Mouse (Mus musculus) kidney, embryonic 15.5 days (tissue): ENCODE measurements around the gene Prrc2b. TPM values are rescaled to one million over a fixed set of nuclear protein-coding genes. Genes with fewer than 3 reads are reported as not detected.

Experiments
- ATAC-seq: fragments of 200-750 bp; cut with Nextera tagmentation; replicated peaks from 2 replicates; pipeline ENCODE4 v1.8.0; 2017; ENCODE audit warnings: moderate TSS enrichment; ENCODE audit not compliant: low FRiP score
- H3K27ac ChIP-seq: fragments of 300-500 bp; sonication (generic); 2 replicates; pipeline ENCODE4 v1.5.1; 2015; ENCODE audit warnings: mild to moderate bottlenecking, inconsistent platforms
- H3K27me3 ChIP-seq: fragments of 300-500 bp; sonication (generic); 2 replicates; pipeline ENCODE4 v1.6.1; 2015; ENCODE audit warnings: inconsistent platforms
- H3K36me3 ChIP-seq: fragments of 300-500 bp; sonication (generic); 2 replicates; pipeline ENCODE4 v1.6.1; 2015; ENCODE audit warnings: inconsistent platforms
- H3K4me1 ChIP-seq: fragments of 300-500 bp; sonication (generic); 2 replicates; pipeline ENCODE4 v1.6.1; 2015; ENCODE audit warnings: inconsistent platforms
- H3K4me2 ChIP-seq: fragments of 300-500 bp; sonication (generic); 2 replicates; pipeline ENCODE4 v1.6.1; 2015; ENCODE audit warnings: moderate library complexity, mild to moderate bottlenecking, inconsistent platforms
- H3K4me3 ChIP-seq: fragments of 300-500 bp; sonication (generic); replicated peaks from 2 replicates; pipeline ENCODE4 v1.5.1; 2015; ENCODE audit warnings: mild to moderate bottlenecking, inconsistent platforms
- H3K9ac ChIP-seq: fragments of 300-500 bp; sonication (generic); 2 replicates; pipeline ENCODE4 v1.6.1; 2015; ENCODE audit warnings: mild to moderate bottlenecking, inconsistent platforms
- H3K9me3 ChIP-seq: fragments of 300-500 bp; sonication (generic); replicated peaks from 2 replicates; pipeline ENCODE4 v1.6.1; 2016; ENCODE audit warnings: inconsistent platforms
- WGBS: fragments of 180-500 bp; shearing (Covaris S2); methylation state at CpG from one replicate; pipeline ENCODE4 v1.1.7; 2015; ENCODE audit warnings: mixed read lengths; 5-methylcytosine and 5-hydroxymethylcytosine counted together
- polyA plus RNA-seq: library from polyadenylated mRNA; unstranded; fragments of >200 nt; fragmentation: Nextera tagmentation; extraction: Ambion mirVana; gene quantifications from 2 replicates; pipeline ENCODE4 v1.2.1, GENCODE M21; 2015

The Prrc2b gene
- polyA plus RNA-seq, 1 experiment from 2014 or later = 49.2 TPM

DNA sequence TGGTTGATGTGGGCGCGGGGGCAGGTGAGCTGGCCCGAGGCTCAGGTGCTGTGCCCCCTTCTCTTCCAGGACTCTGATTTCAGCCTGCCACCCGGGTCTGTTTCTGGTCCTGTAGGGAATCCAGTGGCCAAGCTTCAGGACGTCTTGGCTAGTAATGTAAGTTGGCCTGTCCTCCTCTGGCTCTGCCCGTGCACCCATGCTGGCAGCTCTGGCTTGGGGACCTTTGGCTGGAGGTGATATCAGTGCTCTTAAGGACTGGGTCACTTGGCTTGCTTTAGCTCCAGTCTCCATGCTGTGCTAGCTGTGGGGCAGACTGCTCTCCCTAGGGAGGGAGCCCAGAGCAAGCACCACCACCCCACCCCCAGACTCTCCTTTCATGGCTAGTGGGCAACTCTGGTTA lies 69.1 kb downstream of the Prrc2b start:
- no peak for ATAC-seq
- Histone ChIP-seq H3K4me1 (no peaks in the 10 kb centered on the region), H3K27me3 (no peaks in the 10 kb centered on the region), H3K4me2 (no peak overlapping the region), H3K27ac (no peak overlapping the region), H3K9me3 (no peaks in the 10 kb centered on the region), H3K4me3 (no peak overlapping the region), H3K36me3 (peaks cover 100% of the 10 kb centered on the region), H3K9ac (no peak overlapping the region)
- WGBS = 95% methylated on average over 6 of the region's 6 CpGs

- 92% methylated on average over 10 of the region's 10 CpGs for WGBS
- H3K27ac ChIP-seq = no peak overlapping the region
- no peak overlapping the region for H3K4me3 ChIP-seq
- no peak overlapping the region for H3K4me2 ChIP-seq
- H3K9ac ChIP-seq = no peak overlapping the region
- no peaks in the 10 kb centered on the region for H3K27me3 ChIP-seq
- no peaks in the 10 kb centered on the region for H3K4me1 ChIP-seq
- peaks cover 100% of the 10 kb centered on the region for H3K36me3 ChIP-seq
- no peaks in the 10 kb centered on the region for H3K9me3 ChIP-seq
- ATAC-seq = no peak
These were observed 70.1 kb downstream of the Prrc2b start for GRCm38 (mm10) chr2:32220969-32221368.

- H3K4me1 ChIP-seq = no peaks in the 10 kb centered on the region
- 86% methylated on average over 7 of the region's 7 CpGs for WGBS
- H3K4me2 ChIP-seq = no peak overlapping the region
- H3K9ac ChIP-seq = no peak overlapping the region
- H3K4me3 ChIP-seq = no peak overlapping the region
- ATAC-seq = no peak
- H3K9me3 ChIP-seq = no peaks in the 10 kb centered on the region
- H3K27ac ChIP-seq = no peak overlapping the region
- no peaks in the 10 kb centered on the region for H3K27me3 ChIP-seq
- H3K36me3 ChIP-seq = peaks cover 100% of the 10 kb centered on the region
These were observed 70.7 kb downstream of the Prrc2b start for GRCm38 (mm10) chr2:32221577-32221976.

GRCm38 (mm10) chr2:32222057-32222456 lies 71.2 kb downstream of the Prrc2b start:
- ATAC-seq = no peak
- no peak overlapping the region for H3K27ac ChIP-seq
- WGBS = 93% methylated on average over 10 of the region's 10 CpGs
- H3K27me3 ChIP-seq = no peaks in the 10 kb centered on the region
- H3K9me3 ChIP-seq = no peaks in the 10 kb centered on the region
- no peak overlapping the region for H3K9ac ChIP-seq
- peaks cover 100% of the 10 kb centered on the region for H3K36me3 ChIP-seq
- no peaks in the 10 kb centered on the region for H3K4me1 ChIP-seq
- no peak overlapping the region for H3K4me2 ChIP-seq
- H3K4me3 ChIP-seq = no peak overlapping the region

GRCm38 (mm10) chr2:32235433-32235832 lies 84.6 kb downstream of the Prrc2b start:
- Histone ChIP-seq H3K4me1 (peaks cover 29% of the 10 kb centered on the region), H3K27ac (peak overlapping the region; percentile 95), H3K4me3 (peak overlapping the region; percentile 76), H3K9ac (peak overlapping the region; percentile 81), H3K4me2 (peak overlapping the region; percentile 85), H3K36me3 (peaks cover 56% of the 10 kb centered on the region), H3K27me3 (no peaks in the 10 kb centered on the region), H3K9me3 (no peaks in the 10 kb centered on the region)
- no peak for ATAC-seq
- WGBS = 32% methylated on average over 7 of the region's 7 CpGs

DNA sequence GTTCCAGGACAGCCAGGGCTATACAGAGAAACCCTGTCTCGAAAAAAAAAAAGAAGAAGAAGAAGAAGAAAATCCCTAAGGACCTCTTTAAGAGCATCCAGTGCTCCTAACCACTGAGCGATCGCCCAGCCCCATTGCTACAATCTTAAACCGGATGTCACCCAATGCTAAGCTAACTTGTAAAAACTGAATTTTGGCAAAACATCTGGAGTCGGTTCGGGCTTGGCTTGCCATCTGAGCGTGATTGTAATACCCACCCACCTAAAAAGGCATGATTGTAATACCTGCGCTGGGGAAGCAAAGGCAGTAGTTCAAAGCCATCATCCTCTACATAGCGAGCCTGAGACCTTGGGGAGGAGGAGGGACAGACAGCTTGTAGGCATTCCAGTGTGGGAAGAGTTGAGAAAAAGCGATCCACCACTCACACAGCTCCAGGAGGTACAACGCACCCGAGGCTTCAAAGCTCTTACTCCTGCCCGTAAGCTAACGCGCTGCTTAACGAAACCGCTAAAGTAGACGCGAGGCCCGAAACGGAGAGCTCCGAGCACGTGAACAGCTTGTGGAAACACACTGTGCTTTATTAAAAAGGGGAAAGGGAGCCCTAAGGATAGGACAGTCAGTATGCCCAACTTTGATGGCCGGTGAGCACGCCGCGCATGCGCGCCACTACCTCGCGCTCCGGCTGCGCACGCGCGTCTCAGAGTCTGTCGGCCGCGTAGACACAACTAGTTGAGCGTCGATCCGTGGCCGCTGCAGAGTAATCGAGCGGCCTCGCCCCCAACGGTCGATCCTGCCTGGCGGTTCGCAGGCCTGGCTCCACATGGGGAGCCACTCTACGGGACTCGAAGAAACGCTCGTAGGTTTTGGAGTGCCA lies 85.2 kb downstream of the Prrc2b start, which contains the start of gene Pomt1:
Pomt1 (plus strand) TSS at position 705 of the 874 bp plus-strand sequence.
- no peaks in the 10 kb centered on the region for H3K27me3 ChIP-seq
- peaks cover 29% of the 10 kb centered on the region for H3K4me1 ChIP-seq
- under 1% methylated on average over 54 of the region's 54 CpGs for WGBS
- H3K27ac ChIP-seq = peak within 1 kb of the TSS; percentile 95
- peak within 1 kb of the TSS; percentile 81 for H3K9ac ChIP-seq
- peak within 1 kb of the TSS; percentile 76 for H3K4me3 ChIP-seq
- peaks cover 53% of the 10 kb centered on the region for H3K36me3 ChIP-seq
- H3K4me2 ChIP-seq = peak within 1 kb of the TSS; percentile 85
- no peaks in the 10 kb centered on the region for H3K9me3 ChIP-seq
- peak; percentile 89 for ATAC-seq

DNA sequence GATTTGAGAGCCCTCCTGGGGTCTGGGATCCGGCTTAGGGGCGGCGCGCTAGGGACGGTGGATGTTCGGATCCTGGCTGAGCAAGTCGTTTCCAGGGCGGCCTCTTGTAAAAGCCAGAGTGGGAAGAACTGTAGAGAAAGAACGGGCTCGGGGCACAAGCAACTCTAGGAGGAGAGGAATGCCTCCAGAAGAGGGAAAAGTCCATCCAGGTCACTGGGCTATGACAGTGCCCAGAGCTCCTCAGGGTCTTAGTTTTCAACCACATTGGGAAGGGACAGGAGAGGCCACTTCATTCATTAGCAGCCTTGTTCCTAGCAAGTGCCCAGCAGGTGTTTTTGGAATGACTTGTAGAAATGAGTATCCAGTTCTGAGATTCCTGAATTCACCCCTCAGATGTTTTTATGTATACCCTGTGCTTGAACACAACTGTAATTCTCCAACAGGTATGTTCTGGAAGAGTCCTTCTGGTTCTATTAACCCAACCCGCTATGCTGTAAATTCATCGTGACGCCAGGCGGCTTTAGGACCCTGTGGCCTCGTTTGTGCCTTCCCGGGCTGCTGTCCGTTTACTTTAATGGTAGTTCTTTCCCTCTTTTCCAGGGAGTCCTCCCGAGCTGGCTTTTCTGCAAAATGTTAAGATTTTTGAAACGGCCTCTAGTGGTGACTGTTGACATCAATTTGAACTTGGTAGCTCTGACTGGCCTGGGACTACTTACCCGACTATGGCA lies 86.0 kb downstream of the Prrc2b start:
- Histone ChIP-seq H3K4me3 (peak overlapping the region; percentile 76), H3K4me2 (peak overlapping the region; percentile 85), H3K4me1 (peaks cover 29% of the 10 kb centered on the region), H3K27me3 (no peaks in the 10 kb centered on the region), H3K36me3 (peaks cover 51% of the 10 kb centered on the region), H3K9me3 (no peaks in the 10 kb centered on the region), H3K9ac (peak overlapping the region; percentile 81), H3K27ac (peak overlapping the region; percentile 95)
- under 1% methylated on average over 20 of the region's 20 CpGs for WGBS
- ATAC-seq = peak; percentile 50

GRCm38 (mm10) chr2:32237571-32237970 lies 86.7 kb downstream of the Prrc2b start:
- WGBS = 33% methylated on average over 4 of the region's 4 CpGs
- H3K4me3 ChIP-seq = peak overlapping the region; percentile 76
- peak overlapping the region; percentile 81 for H3K9ac ChIP-seq
- peak overlapping the region; percentile 95 for H3K27ac ChIP-seq
- H3K4me1 ChIP-seq = peaks cover 29% of the 10 kb centered on the region
- no peak for ATAC-seq
- no peaks in the 10 kb centered on the region for H3K27me3 ChIP-seq
- peaks cover 47% of the 10 kb centered on the region for H3K36me3 ChIP-seq
- peak overlapping the region; percentile 85 for H3K4me2 ChIP-seq
- H3K9me3 ChIP-seq = no peaks in the 10 kb centered on the region

GRCm38 (mm10) chr2:32238708-32239435 lies 88.0 kb downstream of the Prrc2b start:
- Histone ChIP-seq H3K27me3 (no peaks in the 10 kb centered on the region), H3K4me2 (no peak overlapping the region), H3K9me3 (no peaks in the 10 kb centered on the region), H3K36me3 (peaks cover 44% of the 10 kb centered on the region), H3K4me1 (peaks cover 28% of the 10 kb centered on the region), H3K27ac (no peak overlapping the region), H3K9ac (no peak overlapping the region), H3K4me3 (no peak overlapping the region)
- no peak for ATAC-seq
- 91% methylated on average over 9 of the region's 9 CpGs for WGBS

GRCm38 (mm10) chr2:32240591-32240990 lies 89.7 kb downstream of the Prrc2b start:
- H3K27me3 ChIP-seq = no peaks in the 10 kb centered on the region
- 80% methylated on average over 5 of the region's 5 CpGs for WGBS

GRCm38 (mm10) chr2:32242986-32243385 lies 92.1 kb downstream of the Prrc2b start:
- Histone ChIP-seq H3K9ac (no peak overlapping the region), H3K4me3 (no peak overlapping the region), H3K4me2 (no peak overlapping the region), H3K27me3 (no peaks in the 10 kb centered on the region), H3K4me1 (peaks cover 2% of the 10 kb centered on the region; the same call in 1 of the 2 replicates), H3K36me3 (peaks cover 73% of the 10 kb centered on the region), H3K27ac (no peak overlapping the region), H3K9me3 (no peaks in the 10 kb centered on the region)
- 73% methylated on average over 4 of the region's 4 CpGs for WGBS
- ATAC-seq = no peak

More at GRCm38 (mm10) chr2:32240591-32240990, 89.7 kb downstream of the Prrc2b start:
- no peak overlapping the region for H3K4me2 ChIP-seq
- H3K9me3 ChIP-seq = no peaks in the 10 kb centered on the region
- H3K9ac ChIP-seq = no peak overlapping the region
- ATAC-seq = no peak
- H3K4me3 ChIP-seq = no peak overlapping the region
- H3K27ac ChIP-seq = no peak overlapping the region
- H3K4me1 ChIP-seq = peaks cover 12% of the 10 kb centered on the region
- peaks cover 50% of the 10 kb centered on the region for H3K36me3 ChIP-seq
